Mouse (Mus musculus) kidney, adult 2 months (tissue): Measurements from ENCODE around the gene Dusp11.

Source experiments
- CTCF ChIP-seq: fragments of 200-500 bp; conservative IDR thresholded peaks from 2 replicates; pipeline ENCODE4 v1.5.1; 2011; ENCODE audit warnings: low read depth, mild to moderate bottlenecking, control low read depth, low read length, moderate library complexity, mixed read lengths; ENCODE audit not compliant: insufficient read depth, insufficient read length
- POLR2A ChIP-seq: fragments of 200-500 bp; IDR thresholded peaks from one replicate; pipeline ENCODE4 v1.6.1; 2011; ENCODE audit warnings: low read depth, low read length, control low read depth

- no peak for TF ChIP-seq CTCF
- TF ChIP-seq POLR2A, result no peak
These were observed 46.3 kb downstream of the Dusp11 start for GRCm38 (mm10) chr6:85915141-85915538.
